Mouse (Mus musculus) ovary, postnatal 36 days (tissue): ENCODE measurements around the gene Ift172.

Experiments used
- DNase-seq: peaks from one replicate; pipeline ENCODE4 v3.0.0; 2022; ENCODE audit warnings: low spot score, mixed read lengths

Gene Ift172

DNA sequence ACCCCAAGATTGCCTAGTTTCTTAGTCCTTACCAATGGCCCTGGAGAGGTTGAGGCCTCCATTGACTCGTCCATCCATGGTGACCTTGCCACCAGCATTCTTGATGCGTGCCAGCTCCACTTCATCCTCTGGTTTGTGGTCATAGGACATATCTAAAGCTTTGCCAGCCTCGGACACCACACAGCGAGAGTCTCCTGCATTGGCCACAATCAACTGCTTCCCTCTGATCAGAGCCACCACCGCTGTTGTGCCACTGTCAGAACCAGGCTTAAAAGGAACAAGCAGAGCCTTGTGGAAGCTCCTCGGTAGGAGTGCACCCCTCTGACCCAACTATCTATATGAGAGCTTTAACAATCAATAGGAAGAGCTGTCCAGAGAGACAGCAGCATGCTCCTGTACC lies 86.5 kb downstream of the Ift172 start:
- DNase-seq = no peak

DNA sequence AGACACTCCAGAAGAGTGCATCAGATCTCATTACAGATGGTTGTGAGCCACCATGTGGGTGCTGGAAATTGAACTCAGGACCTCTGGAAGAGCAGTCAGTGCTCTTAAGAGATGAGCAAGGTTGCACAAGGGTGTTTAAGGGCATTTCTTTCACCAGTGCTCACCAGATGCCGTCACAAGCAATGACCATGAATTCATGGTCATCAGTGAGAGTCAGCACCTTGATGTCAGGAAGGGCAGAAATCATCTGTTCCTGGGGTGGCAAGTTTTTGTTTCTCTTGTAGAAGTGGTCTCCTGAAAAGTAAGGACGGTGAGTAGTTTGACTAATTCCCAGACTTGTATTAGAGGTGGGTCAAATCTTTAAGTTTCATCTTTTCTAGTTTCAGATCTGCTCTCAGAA lies 87.0 kb downstream of the Ift172 start:
- DNase-seq = no peak
